Mouse (Mus musculus): ENCODE results near the gene Ndufs8.
A peak's percentile ranks its signal among the peaks of the same experiment; 100 is the strongest.

Gene Ndufs8

GRCm38 (mm10) chr19:3931716-3932115, 19.1 kb upstream of the Ndufs8 start:
- no peak for DNase-seq (ENCODE audit: low spot score in 2 of 2)

DNA sequence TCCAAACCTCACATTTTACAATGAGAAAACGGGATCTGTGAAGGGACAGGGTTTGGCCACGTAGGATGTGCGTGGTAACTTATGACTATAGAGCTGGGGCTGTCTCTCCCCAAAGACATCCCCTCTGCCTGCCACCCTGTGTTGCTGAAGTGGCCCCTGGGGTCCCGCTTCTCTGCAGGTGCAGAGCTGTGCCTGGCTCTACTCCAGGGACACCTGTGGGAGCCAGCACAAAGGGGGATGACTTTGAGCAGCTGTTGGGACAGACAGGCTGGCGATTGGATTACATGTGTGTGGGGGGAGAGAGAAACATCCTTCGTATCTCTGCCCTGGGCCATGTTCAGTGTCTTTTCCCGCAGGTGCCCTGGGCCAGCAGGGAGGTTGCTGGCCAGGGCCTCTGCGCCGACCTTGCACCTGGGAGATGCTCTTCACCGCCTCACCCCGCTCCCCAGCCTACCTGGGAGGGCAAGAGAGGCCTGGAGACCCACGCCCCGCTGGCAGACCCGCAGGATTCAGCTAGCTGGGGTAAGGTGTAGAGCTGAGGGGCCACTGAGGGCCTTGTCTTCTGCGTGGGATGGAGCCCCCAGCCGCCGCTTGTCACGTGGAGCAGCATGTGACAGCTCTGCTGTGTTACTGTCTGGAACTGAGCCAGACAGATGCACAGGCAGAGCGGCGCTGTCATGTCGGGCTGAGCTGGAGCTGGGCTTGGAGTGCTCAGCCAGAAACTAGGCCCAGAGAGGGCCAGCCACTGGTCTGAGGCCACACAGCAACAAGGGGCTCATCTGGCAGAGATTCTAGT, 17.9 kb upstream of the Ndufs8 start:
- no peak for DNase-seq (ENCODE audit: low spot score in 2 of 2)

DNA sequence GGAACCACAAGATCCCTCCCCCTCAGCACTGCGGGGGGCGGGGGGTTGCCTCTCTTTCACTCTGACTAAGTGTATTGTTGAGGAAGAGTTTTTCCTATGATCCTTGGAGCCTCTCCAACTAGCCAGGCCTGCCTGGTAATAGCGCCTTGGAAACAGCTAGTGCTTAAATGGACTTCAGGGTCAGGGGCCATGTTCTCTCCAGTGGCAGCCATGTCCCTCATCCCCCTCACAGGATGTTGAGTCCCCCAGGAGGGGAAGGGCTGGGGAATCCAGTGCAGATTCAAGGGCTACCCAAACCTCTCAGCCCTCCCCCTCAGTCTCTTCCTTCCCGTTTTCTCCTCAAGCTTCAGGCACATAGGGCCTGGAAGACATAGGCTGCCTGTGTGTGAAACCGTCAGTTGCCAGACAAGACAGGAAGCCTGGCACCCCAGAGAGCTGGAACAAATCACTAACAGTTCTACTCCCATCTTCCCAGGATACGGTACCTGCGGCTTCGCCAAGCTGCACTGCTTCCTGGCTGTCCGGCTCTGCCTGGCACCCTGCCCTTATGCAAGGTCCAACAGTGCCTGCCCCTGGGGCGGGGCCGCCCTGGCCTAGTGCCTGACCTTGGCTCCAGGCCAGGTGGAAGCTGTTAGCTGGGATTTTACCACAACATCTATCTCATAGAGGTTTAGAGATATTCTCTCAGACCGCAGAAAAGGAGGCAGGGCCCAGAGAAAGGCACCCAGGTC, 16.8 kb upstream of the Ndufs8 start, which contains the start of gene Aldh3b1:
Aldh3b1 (minus strand) TSS at position 598 of the 731 bp plus-strand sequence.
- peak; percentile 76 to 88 for DNase-seq (ENCODE audit: low spot score in 2 of 2)

DNA sequence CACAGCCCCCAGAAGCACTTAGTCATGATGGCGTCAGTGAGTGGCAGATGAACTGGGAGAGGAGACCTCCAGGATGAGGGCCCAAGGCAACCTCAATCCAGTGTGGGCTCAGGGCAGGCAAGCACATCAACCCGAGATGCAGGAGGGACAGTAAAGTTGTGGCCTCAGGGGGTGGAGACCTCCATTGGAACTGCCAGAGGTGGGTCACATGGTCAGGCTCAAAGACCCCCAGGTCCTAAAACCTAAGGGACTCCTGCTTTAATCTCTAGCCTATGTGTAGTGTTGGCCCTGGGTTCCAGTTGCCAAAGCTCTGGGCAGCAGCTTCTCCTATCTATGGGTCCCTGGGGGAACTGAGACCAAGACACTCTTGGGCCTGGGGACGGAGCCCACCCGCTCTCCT, 16.2 kb upstream of the Ndufs8 start:
- DNase-seq (ENCODE audit: low spot score in 2 of 2): no peak

GRCm38 (mm10) chr19:3927989-3928388, 15.4 kb upstream of the Ndufs8 start:
- no peak for DNase-seq (ENCODE audit: low spot score in 2 of 2)

DNA sequence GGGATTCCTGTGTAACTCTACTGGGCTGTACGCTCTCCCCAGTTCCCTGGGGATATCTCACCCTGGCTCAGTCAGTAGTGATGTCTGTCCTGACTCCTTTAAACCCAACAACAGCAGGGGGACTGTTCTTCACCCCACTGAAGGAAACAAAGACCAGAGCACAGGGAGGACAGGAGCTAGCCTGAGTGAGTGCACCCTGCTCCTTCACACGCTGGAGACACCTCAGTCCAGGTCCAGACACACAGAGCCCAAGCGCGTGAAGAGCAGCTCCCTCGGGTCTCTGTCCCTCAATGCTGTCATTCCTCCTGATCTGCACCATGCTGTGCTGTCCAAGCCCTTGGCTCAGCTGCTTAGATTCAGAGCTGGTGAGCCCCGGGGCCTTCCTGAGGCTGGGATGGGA, 14.1 kb upstream of the Ndufs8 start:
- DNase-seq (ENCODE audit: low spot score in 2 of 2): no peak

- no peak for DNase-seq (ENCODE audit: low spot score in 2 of 2)
These were observed 13.7 kb upstream of the Ndufs8 start for GRCm38 (mm10) chr19:3926279-3926678.

DNA sequence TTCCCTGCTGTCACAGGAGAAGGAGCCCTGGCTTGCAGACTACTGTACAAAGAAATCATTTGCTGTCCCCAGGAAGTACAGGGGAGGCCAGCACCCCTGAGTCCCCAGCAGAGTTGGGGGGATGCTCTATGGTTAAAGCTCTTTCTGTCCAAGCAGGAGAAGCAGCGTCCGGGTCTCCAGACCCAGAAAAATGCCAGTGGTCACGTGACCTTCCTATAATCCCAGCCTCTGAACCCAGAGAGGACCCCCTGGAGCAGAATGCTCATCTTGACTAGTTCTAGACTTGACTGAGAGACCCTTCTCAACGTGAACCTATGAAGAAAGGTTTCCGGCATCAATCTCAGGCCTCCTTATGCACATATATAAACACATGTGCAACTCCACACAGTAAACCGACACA, 13.3 kb upstream of the Ndufs8 start:
- DNase-seq (ENCODE audit: low spot score in 2 of 2): no peak

DNA sequence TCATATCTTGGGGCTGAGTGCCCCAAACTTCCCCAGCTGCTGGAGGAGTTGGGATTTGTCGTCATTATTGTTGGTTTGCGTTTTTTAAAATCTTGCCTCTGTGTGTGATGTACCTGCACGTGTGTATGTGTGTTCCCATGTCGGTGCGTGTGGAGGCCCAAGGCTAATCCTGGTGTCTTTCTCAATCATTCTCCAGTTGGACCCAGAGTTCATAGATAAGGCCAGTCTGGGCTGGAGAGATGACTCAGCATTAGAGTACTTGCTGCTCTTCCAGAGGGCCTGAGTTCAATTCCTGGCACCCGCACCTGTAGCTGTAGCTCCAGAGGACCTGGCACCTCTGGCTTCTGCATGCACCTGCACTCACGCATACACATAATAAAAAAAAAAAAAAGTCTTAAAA, 12.3 kb upstream of the Ndufs8 start:
- no peak for DNase-seq (ENCODE audit: low spot score in 2 of 2)

GRCm38 (mm10) chr19:3924190-3924589, 11.6 kb upstream of the Ndufs8 start:
- DNase-seq (ENCODE audit: low spot score in 2 of 2): no peak

- no peak for DNase-seq (ENCODE audit: low spot score in 2 of 2)
These were observed 11.0 kb upstream of the Ndufs8 start for GRCm38 (mm10) chr19:3923586-3923985.

DNA sequence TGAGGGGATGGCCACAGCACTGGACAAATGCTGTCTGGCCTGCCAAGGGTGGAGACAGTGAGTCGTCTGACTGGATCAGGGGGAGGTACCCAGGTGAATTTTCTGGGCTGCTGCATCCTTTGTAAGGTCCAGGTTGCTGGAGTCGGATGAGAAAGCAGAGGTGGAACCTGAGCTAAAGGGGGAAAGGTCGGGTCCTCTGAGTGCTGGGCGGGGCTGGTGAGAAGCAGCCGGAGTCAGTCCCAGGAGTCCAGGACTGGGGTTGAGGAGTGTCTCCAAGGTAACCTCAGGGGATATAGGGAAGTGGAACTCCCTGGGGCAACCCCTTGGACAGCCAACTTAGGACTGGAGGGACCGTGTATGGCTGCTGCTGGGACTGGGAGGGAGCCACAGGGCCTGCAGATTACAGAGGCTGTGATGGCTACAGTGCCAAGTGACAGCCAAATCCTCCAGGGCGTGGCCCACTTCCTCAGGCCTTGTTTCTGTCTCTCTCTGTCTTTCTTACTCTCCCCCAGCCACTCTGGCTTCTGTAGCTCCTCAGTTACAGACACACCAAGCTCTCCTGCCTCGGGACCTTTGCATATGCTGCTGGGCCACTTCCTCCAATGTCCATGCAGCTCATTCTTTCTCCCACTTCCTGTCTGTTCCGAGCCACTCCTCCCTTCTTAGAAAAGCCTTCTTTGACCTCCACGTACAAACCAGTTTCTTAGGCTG, 10.2 kb upstream of the Ndufs8 start:
- DNase-seq (ENCODE audit: low spot score in 2 of 2): no peak

DNA sequence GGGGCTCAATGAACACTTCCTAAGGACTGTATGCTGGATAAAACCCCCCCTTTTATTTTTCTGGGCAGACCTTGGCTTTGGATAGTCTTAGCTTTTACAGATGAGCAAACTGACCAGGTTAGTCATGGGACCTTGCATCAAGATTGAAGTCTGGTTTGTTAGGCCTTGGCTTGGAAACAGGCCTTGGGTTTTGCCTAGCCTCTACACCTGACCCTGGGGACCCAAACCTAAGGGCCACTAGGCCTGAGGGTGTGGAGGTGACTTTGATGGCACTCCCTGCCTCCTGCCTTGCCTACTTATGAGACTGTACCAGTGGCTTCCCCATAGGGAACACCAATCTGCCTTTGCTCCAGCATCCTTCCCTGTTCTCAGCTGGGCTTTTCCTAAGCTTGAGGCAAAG, 7.4 kb upstream of the Ndufs8 start:
- DNase-seq (ENCODE audit: low spot score in 2 of 2): no peak

DNA sequence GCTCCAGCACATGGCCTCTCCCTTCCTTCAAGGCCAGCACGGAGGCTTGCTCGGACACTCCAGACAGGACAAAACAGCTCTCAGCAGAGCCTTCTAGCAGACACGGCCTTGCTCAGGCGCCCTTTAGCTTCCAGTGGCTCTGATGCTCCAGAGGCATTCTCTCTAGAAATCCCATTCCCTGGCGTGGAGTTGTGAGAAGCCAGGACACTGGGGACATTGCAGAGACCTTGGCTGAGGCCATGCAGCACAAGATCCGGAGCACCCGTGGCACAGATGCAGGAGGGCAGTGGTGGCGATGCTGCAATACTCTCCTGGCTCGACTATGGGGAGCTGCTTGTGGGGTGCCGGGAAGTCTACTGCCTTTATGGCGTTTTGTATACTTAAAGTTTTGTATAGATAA, 4.2 kb upstream of the Ndufs8 start:
- no peak for DNase-seq (ENCODE audit: low spot score in 2 of 2)

DNA sequence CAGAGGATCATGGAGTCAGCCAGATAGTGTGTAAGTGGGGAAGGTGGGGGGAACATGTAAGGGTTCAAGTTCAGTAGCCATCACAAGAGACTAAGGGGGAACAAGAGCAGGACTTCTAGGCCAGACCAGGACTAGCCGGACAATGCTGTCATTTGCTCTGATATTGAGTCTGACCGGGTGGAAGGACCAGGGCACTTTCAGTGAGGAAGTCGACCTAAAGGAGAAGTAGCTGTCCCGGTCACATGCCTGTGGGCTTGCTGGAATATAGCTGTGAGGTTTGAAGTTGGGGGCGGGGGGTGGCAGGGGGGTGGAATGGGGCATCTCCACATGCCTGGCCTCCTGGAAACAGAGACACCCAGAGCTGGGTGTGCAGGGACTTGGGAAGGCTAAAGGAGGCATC, 2.0 kb upstream of the Ndufs8 start:
- no peak for DNase-seq (ENCODE audit: low spot score in 2 of 2)

DNA sequence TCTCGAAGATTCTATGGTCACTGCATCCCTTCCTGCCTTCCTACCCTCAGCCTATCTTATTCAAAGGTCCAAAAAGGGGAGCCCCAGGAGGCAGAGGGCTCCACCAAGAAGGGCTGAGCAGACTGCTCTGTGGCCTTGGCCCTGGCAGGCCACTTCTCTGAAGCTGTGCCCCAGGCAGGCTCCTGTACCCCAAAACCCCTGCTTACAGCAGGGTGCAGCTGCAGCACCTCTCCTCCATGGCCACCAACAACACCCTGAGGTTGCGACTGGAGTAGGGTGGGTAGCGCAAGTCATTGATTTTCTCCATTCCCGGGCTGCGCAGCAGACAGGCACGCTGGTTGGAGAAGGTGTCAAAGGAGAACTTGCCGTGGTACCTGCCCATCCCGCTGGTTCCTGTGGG, 1.1 kb upstream of the Ndufs8 start:
- DNase-seq (ENCODE audit: low spot score in 2 of 2): no peak

- DNase-seq (ENCODE audit: low spot score in 2 of 2): no peak
These were observed 2.4 kb downstream of the Ndufs8 start for GRCm38 (mm10) chr19:3910206-3910605.

DNA sequence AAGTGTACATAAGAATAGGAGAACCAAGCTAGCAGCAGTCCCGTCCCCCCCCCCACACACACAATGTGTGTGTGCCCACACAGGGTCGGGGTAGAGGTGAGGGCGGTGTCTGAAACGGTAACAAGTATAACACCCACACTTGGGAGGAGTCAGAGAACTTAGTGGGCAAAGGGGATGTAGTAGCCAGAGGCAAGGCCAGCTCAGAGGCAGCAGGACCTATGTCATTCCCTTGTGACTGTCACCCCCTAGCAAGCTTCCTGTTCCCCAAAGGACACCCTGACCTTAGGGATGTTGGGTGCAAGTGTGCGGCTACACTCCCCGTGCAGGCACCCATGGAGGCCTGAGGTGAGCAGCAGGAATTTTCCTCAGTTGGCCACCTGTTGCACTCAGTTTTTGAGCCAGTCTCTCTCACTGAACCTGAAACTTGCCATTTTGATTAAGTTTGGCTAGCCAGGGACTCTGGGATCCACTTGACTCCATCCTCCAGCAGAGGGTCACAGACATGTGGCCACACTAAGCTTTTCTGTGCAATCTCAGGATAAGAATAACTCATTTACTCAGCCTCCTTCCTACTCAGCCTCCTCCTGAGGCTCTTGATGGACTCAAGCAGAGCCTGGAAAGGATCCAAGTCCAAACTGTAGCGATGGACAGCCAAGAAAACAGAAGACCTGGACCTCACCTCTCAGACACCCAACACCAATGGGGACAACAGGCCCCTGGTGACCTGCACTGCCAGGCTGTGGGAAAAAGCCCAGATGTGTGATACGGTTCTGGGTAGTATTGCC, 4.5 kb downstream of the Ndufs8 start:
- DNase-seq (ENCODE audit: low spot score in 2 of 2): no peak

GRCm38 (mm10) chr19:3906795-3907786, 5.5 kb downstream of the Ndufs8 start, which contains the start of gene Tcirg1:
TSS of gene Tcirg1 (minus strand) at chr19:3907133.
- peak; percentile 83 to 85 for DNase-seq (ENCODE audit: low spot score in 2 of 2)

- DNase-seq (ENCODE audit: low spot score in 2 of 2): no peak
These were observed 6.2 kb downstream of the Ndufs8 start for GRCm38 (mm10) chr19:3906326-3906725.
